Mouse (Mus musculus) Patski (cell line): ENCODE measurements around the gene Gm49318. TPM values are rescaled to one million over a fixed set of nuclear protein-coding genes. Genes with fewer than 3 reads are reported as not detected.

Experiments used
- ATAC-seq: fragments of 100-300 bp; one replicate; pipeline ENCODE4 v1.8.0; 2021
- CTCF ChIA-PET: fragments of 350-600 bp; sonication (Branson Sonifier 250); formaldehyde crosslinking; loops from one replicate; lab custom pipeline; 2022; ENCODE audit warnings: inconsistent platforms; lab: Charles Lee
- POLR2A ChIA-PET: fragments of 350-600 bp; sonication (Branson Sonifier 250); formaldehyde crosslinking; loops from one replicate; lab custom pipeline; 2022; ENCODE audit warnings: antibody characterized with exemption, inconsistent platforms; lab: Charles Lee
- DNase-seq: peaks from one replicate; pipeline ENCODE4 v3.0.0-alpha.2; 2011; ENCODE audit warnings: low read depth, low spot score
- H3K27me3 ChIP-seq: fragments of 371-371 bp; one replicate; pipeline ENCODE4 v1.5.1; 2021
- CTCF ChIP-seq: fragments of 100-300 bp; IDR thresholded peaks from one replicate; pipeline ENCODE4 v1.5.1; 2021
- in situ Hi-C: fragments of 300-500 bp; cut with MboI; formaldehyde crosslinking; loops from 3 replicates; pipeline ENCODE4 v1.11.1; 2018; ENCODE audit warnings: low pct_unique_long_range_greater_than_20kb, mixed read lengths
- polyA plus RNA-seq: library from polyadenylated mRNA; unstranded; gene quantifications from one replicate; pipeline ENCODE4 v1.2.3, GENCODE M21; 2021

Gene Gm49318
- polyA plus RNA-seq, 1 experiment from 2014 or later, result not detected

GRCm38 (mm10) chr9:22047329-22047728 lies 23.7 kb downstream of the Gm49318 start:
- ChIA-PET CTCF (no interaction called here), POLR2A (interaction anchor here (0.5 to 0.7 kb wide), 2 partner anchors 98 to 276 kb away, joined by 3 to 5 read pairs; no protein-coding TSS in a partner anchor)
- no peak for ATAC-seq
- in situ Hi-C loops, result no loop called here
- DNase-seq, result no peak
- peaks cover 36% of the 10 kb centered on the region for H3K27me3 ChIP-seq
- TF ChIP-seq CTCF, result no peak

GRCm38 (mm10) chr9:22041832-22042231 lies 29.2 kb downstream of the Gm49318 start:
- ATAC-seq (no peak), DNase-seq (no peak)
- peaks cover 12% of the 10 kb centered on the region for H3K27me3 ChIP-seq
- in situ Hi-C loops, result no loop called here
- TF ChIP-seq CTCF, result no peak
- ChIA-PET CTCF (no interaction called here), POLR2A (no interaction called here)

- in situ Hi-C loops, result no loop called here
- POLR2A ChIA-PET, result no interaction called here
- ATAC-seq (no peak), DNase-seq (no peak)
- TF ChIP-seq CTCF, result no peak
- CTCF ChIA-PET, result no interaction called here
- H3K27me3 ChIP-seq, result peaks cover 12% of the 10 kb centered on the region
These were observed 33.2 kb downstream of the Gm49318 start for GRCm38 (mm10) chr9:22037826-22038225.

GRCm38 (mm10) chr9:22035300-22036044 lies 35.6 kb downstream of the Gm49318 start:
- POLR2A ChIA-PET, result no interaction called here
- DNase-seq, result no peak
- in situ Hi-C loops, result no loop called here
- no peak for TF ChIP-seq CTCF
- ATAC-seq, result no peak
- CTCF ChIA-PET, result no interaction called here
- peaks cover 3% of the 10 kb centered on the region for H3K27me3 ChIP-seq

- peaks cover 11% of the 10 kb centered on the region for H3K27me3 ChIP-seq
- ATAC-seq (no peak), DNase-seq (no peak)
- CTCF ChIA-PET, result no interaction called here
- TF ChIP-seq CTCF, result no peak
- in situ Hi-C loops, result no loop called here
- POLR2A ChIA-PET, result no interaction called here
These were observed 40.7 kb downstream of the Gm49318 start for GRCm38 (mm10) chr9:22030386-22030785.

GRCm38 (mm10) chr9:22028467-22028866 lies 42.6 kb downstream of the Gm49318 start:
- DNase-seq, result no peak
- ChIA-PET CTCF (no interaction called here), POLR2A (no interaction called here)
- ATAC-seq, result no peak
- in situ Hi-C loops, result no loop called here
- peaks cover 18% of the 10 kb centered on the region for H3K27me3 ChIP-seq
- TF ChIP-seq CTCF, result no peak

- CTCF ChIA-PET, result no interaction called here
- ATAC-seq (no peak), DNase-seq (no peak)
- peaks cover 19% of the 10 kb centered on the region for H3K27me3 ChIP-seq
- no peak for TF ChIP-seq CTCF
- POLR2A ChIA-PET, result no interaction called here
- in situ Hi-C loops, result no loop called here
These were observed 46.5 kb downstream of the Gm49318 start for GRCm38 (mm10) chr9:22024592-22024991.

GRCm38 (mm10) chr9:22017208-22017825 lies 53.7 kb downstream of the Gm49318 start:
- H3K27me3 ChIP-seq, result no peaks in the 10 kb centered on the region
- DNase-seq, result no peak
- ATAC-seq, result no peak
- in situ Hi-C loops, result no loop called here
- CTCF ChIA-PET, result no interaction called here
- POLR2A ChIA-PET, result no interaction called here
- TF ChIP-seq CTCF, result no peak

- H3K27me3 ChIP-seq, result no peaks in the 10 kb centered on the region
- POLR2A ChIA-PET, result no interaction called here
- in situ Hi-C loops, result no loop called here
- no peak for TF ChIP-seq CTCF
- CTCF ChIA-PET, result no interaction called here
- DNase-seq (no peak), ATAC-seq (no peak)
These were observed 54.8 kb downstream of the Gm49318 start for GRCm38 (mm10) chr9:22016245-22016644.

GRCm38 (mm10) chr9:22012731-22013130 lies 58.3 kb downstream of the Gm49318 start:
- in situ Hi-C loops, result no loop called here
- no peaks in the 10 kb centered on the region for H3K27me3 ChIP-seq
- POLR2A ChIA-PET, result no interaction called here
- ATAC-seq (no peak), DNase-seq (no peak)
- CTCF ChIA-PET, result interaction anchor here (0.7 kb wide), 1 partner anchor 83 kb away, joined by 3 read pairs; no protein-coding TSS in a partner anchor
- no peak for TF ChIP-seq CTCF

- DNase-seq (no peak), ATAC-seq (no peak)
- POLR2A ChIA-PET, result no interaction called here
- CTCF ChIA-PET, result no interaction called here
- in situ Hi-C loops, result no loop called here
- no peak for TF ChIP-seq CTCF
- no peaks in the 10 kb centered on the region for H3K27me3 ChIP-seq
These were observed 60.0 kb downstream of the Gm49318 start for GRCm38 (mm10) chr9:22011055-22011454.
